In genomic region chr17:25951225-25951802, GRCm38 (mm10) we compare ENCODE assay signal across 8 mouse cellular contexts. TPM values are rescaled to one million over a fixed set of nuclear protein-coding genes. Genes with fewer than 3 reads are reported as not detected.
DNase-seq lines count a peak whose midpoint lies in the region; ATAC-seq and TF ChIP-seq lines count a peak whose summit lies in the region.

No protein-coding gene starts in this region.

- H3K4me2 ChIP-seq in hindbrain, embryonic 13.5 days = peak overlapping the region; percentile 56
- H3K4me2 ChIP-seq in midbrain, embryonic 13.5 days (replicated peaks) = peak overlapping the region; percentile 46

- WGBS in liver, adult 2 months = 2% methylated on average over 33 of the region's 33 CpGs
- WGBS in hindbrain, embryonic 13.5 days = under 1% methylated on average over 33 of the region's 33 CpGs
- 1% methylated on average over 33 of the region's 33 CpGs for WGBS in midbrain, embryonic 13.5 days

- H3K79me2 ChIP-seq in liver, adult 2 months (ENCODE audit: control insufficient read depth, insufficient read depth, low read length) = no peaks in the 10 kb centered on the region

- H3K27ac ChIP-seq in liver, adult 2 months (replicated peaks; ENCODE audit: insufficient read depth, low read depth, low read length) = no peak overlapping the region
- no peak overlapping the region for H3K27ac ChIP-seq in hindbrain, embryonic 13.5 days
- H3K27ac ChIP-seq in midbrain, embryonic 13.5 days = no peak overlapping the region

- no peaks in the 10 kb centered on the region for H3K9me3 ChIP-seq in hindbrain, embryonic 13.5 days
- no peaks in the 10 kb centered on the region for H3K9me3 ChIP-seq in midbrain, embryonic 13.5 days

- peaks cover 5% of the 10 kb centered on the region; the same call in 1 of the 2 replicates for H3K27me3 ChIP-seq in liver, adult 2 months (ENCODE audit: control insufficient read depth, insufficient read depth, low read length)
- peaks cover 52% of the 10 kb centered on the region for H3K27me3 ChIP-seq in hindbrain, embryonic 13.5 days
- peaks cover 47% of the 10 kb centered on the region for H3K27me3 ChIP-seq in midbrain, embryonic 13.5 days

- no peak for ATAC-seq in hindbrain, embryonic 13.5 days (ENCODE audit: low FRiP score)
- no peak for ATAC-seq in midbrain, embryonic 13.5 days
- ATAC-seq in erythroid progenitor cell, adult 5-6 weeks (replicated peaks; ENCODE audit: low FRiP score, poor library complexity, severe bottlenecking) = no peak

- no peaks in the 10 kb centered on the region for H3K4me1 ChIP-seq in liver, adult 2 months (ENCODE audit: control insufficient read depth, insufficient read depth, low read length)
- peaks cover 21% of the 10 kb centered on the region for H3K4me1 ChIP-seq in hindbrain, embryonic 13.5 days (replicated peaks)
- H3K4me1 ChIP-seq in midbrain, embryonic 13.5 days (replicated peaks) = peaks cover 13% of the 10 kb centered on the region

- no peak for DNase-seq in liver, adult 2 months (ENCODE audit: extremely low read depth, low read depth, low spot score)
- DNase-seq in liver = no peak
- DNase-seq in embryo, embryonic 11 days = peak; percentile 43
- no peak for DNase-seq in right cerebral cortex, postnatal 4 days
- DNase-seq in gastrocnemius, postnatal 10 days = no peak

- H3K36me3 ChIP-seq in liver, adult 2 months (ENCODE audit: control insufficient read depth, insufficient read depth, low read length) = no peaks in the 10 kb centered on the region
- H3K36me3 ChIP-seq in hindbrain, embryonic 13.5 days = no peaks in the 10 kb centered on the region
- H3K36me3 ChIP-seq in midbrain, embryonic 13.5 days = no peaks in the 10 kb centered on the region

- H3K9ac ChIP-seq in liver, adult 2 months (ENCODE audit: low read depth, low read length) = no peak overlapping the region
- H3K9ac ChIP-seq in hindbrain, embryonic 13.5 days = 0 out of 2 replicates have a peak overlapping the region, but pooled peaks have one; percentile 53
- no peak overlapping the region for H3K9ac ChIP-seq in midbrain, embryonic 13.5 days (replicated peaks)

- H3K4me3 ChIP-seq in liver, adult 2 months (ENCODE audit: insufficient read depth, low read depth, low read length) = peak overlapping the region; percentile 0; the same call in 1 of the 2 replicates
- H3K4me3 ChIP-seq in hindbrain, embryonic 13.5 days = peak overlapping the region; percentile 36
- H3K4me3 ChIP-seq in midbrain, embryonic 13.5 days (replicated peaks) = peak overlapping the region; percentile 25

- TF ChIP-seq CTCF in liver, adult 2 months (IDR thresholded peaks at IDR 0.05; ENCODE audit: low read depth, low read length) = no peak

- no peak for TF ChIP-seq POLR2A in liver, adult 2 months (IDR thresholded peaks at IDR 0.05; ENCODE audit: extremely low read depth, insufficient read depth, low read length)

RNA-seq across cellular contexts. Expression of gene A930017K11Rik, which starts 1.1 kb away (rescaled TPM):
- not detected in 2 replicates for total RNA-seq in liver, adult 2 months (2014; rRNA removed)
- polyA plus RNA-seq in liver, adult 2 months (2012; rRNA removed) = not detected in 2 replicates
- 0.56 and 0.77 TPM in 2 replicates for polyA plus RNA-seq in hindbrain, embryonic 13.5 days (2015; fragmentation: Nextera tagmentation; extraction: Ambion mirVana)
- 0.48 and 0.62 TPM in 2 replicates for polyA plus RNA-seq in midbrain, embryonic 13.5 days (2015; fragmentation: Nextera tagmentation; extraction: Ambion mirVana)
- not detected in 2 replicates for total RNA-seq in erythroid progenitor cell, adult 5-6 weeks (2015; ENCODE audit: low replicate concordance)
- not detected in 2 replicates for total RNA-seq in erythroid progenitor cell, adult 5-6 weeks (2017; ENCODE audit: low replicate concordance)
- not detected for total RNA-seq in gastrocnemius, postnatal 10 days (2021)

RNA-seq across cellular contexts. Expression of gene Nhlrc4, which starts 6.6 kb away (rescaled TPM):
- total RNA-seq in liver, adult 2 months (2014; rRNA removed) = 1.2 TPM in 1 of 2 replicates, not detected in the other
- polyA plus RNA-seq in liver, adult 2 months (2012; rRNA removed) = 0.04 TPM in 1 of 2 replicates, not detected in the other
- 0.09 TPM in 1 of 2 replicates, not detected in the other for polyA plus RNA-seq in hindbrain, embryonic 13.5 days (2015; fragmentation: Nextera tagmentation; extraction: Ambion mirVana)
- polyA plus RNA-seq in midbrain, embryonic 13.5 days (2015; fragmentation: Nextera tagmentation; extraction: Ambion mirVana) = 0.12 TPM in 1 of 2 replicates, not detected in the other
- 13.7 and 13.8 TPM in 2 replicates for total RNA-seq in erythroid progenitor cell, adult 5-6 weeks (2015; ENCODE audit: low replicate concordance)
- 13.7 and 18.9 TPM in 2 replicates for total RNA-seq in erythroid progenitor cell, adult 5-6 weeks (2017; ENCODE audit: low replicate concordance)
- not detected for total RNA-seq in gastrocnemius, postnatal 10 days (2021)

RNA-seq across cellular contexts. Expression of gene Pigq, which starts 6.6 kb away (rescaled TPM):
- 11.5 and 16.0 TPM in 2 replicates for total RNA-seq in liver, adult 2 months (2014; rRNA removed)
- polyA plus RNA-seq in liver, adult 2 months (2012; rRNA removed) = 51.6 and 52.5 TPM in 2 replicates
- polyA plus RNA-seq in hindbrain, embryonic 13.5 days (2015; fragmentation: Nextera tagmentation; extraction: Ambion mirVana) = 57.1 and 58.9 TPM in 2 replicates
- 56.9 and 58.0 TPM in 2 replicates for polyA plus RNA-seq in midbrain, embryonic 13.5 days (2015; fragmentation: Nextera tagmentation; extraction: Ambion mirVana)
- total RNA-seq in erythroid progenitor cell, adult 5-6 weeks (2015; ENCODE audit: low replicate concordance) = 1,618 and 1,746 TPM in 2 replicates
- total RNA-seq in erythroid progenitor cell, adult 5-6 weeks (2017; ENCODE audit: low replicate concordance) = 1,554 and 1,638 TPM in 2 replicates
- 10 to 100 TPM; 38.4 to 39.1 TPM for total RNA-seq in gastrocnemius, postnatal 10 days (2021)

RNA-seq across cellular contexts. Expression of gene Rab40c, which starts 31.8 kb away (rescaled TPM):
- total RNA-seq in liver, adult 2 months (2014; rRNA removed) = 6.1 and 7.2 TPM in 2 replicates
- 22.8 and 24.1 TPM in 2 replicates for polyA plus RNA-seq in liver, adult 2 months (2012; rRNA removed)
- polyA plus RNA-seq in hindbrain, embryonic 13.5 days (2015; fragmentation: Nextera tagmentation; extraction: Ambion mirVana) = 45.5 and 48.7 TPM in 2 replicates
- 44.3 and 47.1 TPM in 2 replicates for polyA plus RNA-seq in midbrain, embryonic 13.5 days (2015; fragmentation: Nextera tagmentation; extraction: Ambion mirVana)
- 2.2 and 2.5 TPM in 2 replicates for total RNA-seq in erythroid progenitor cell, adult 5-6 weeks (2015; ENCODE audit: low replicate concordance)
- 0.98 and 3.2 TPM in 2 replicates for total RNA-seq in erythroid progenitor cell, adult 5-6 weeks (2017; ENCODE audit: low replicate concordance)
- 10 to 100 TPM in 1 of 2 experiments, 1 to 10 TPM in 1; 9.3 to 12.6 TPM for total RNA-seq in gastrocnemius, postnatal 10 days (2021)

RNA-seq across cellular contexts. Expression of gene Capn15, which starts 34.3 kb away (rescaled TPM):
- 1.8 and 3.0 TPM in 2 replicates for total RNA-seq in liver, adult 2 months (2014; rRNA removed)
- polyA plus RNA-seq in liver, adult 2 months (2012; rRNA removed) = 16.8 and 23.3 TPM in 2 replicates
- 20.4 and 21.6 TPM in 2 replicates for polyA plus RNA-seq in hindbrain, embryonic 13.5 days (2015; fragmentation: Nextera tagmentation; extraction: Ambion mirVana)
- polyA plus RNA-seq in midbrain, embryonic 13.5 days (2015; fragmentation: Nextera tagmentation; extraction: Ambion mirVana) = 19.1 and 21.1 TPM in 2 replicates
- total RNA-seq in erythroid progenitor cell, adult 5-6 weeks (2015; ENCODE audit: low replicate concordance) = 9.6 and 9.7 TPM in 2 replicates
- total RNA-seq in erythroid progenitor cell, adult 5-6 weeks (2017; ENCODE audit: low replicate concordance) = 5.7 and 9.1 TPM in 2 replicates
- 1 to 10 TPM; 6.7 to 8.6 TPM for total RNA-seq in gastrocnemius, postnatal 10 days (2021)

Comparison
In these comparisons a context has a peak if more than half of its experiments do, and no peak if none do; other contexts are left out.
1. RNA of gene Pigq, which starts 6.6 kb away (total RNA-seq): 1,554 to 1,746 TPM in erythroid progenitor cell, adult 5-6 weeks; 38.4 to 39.1 TPM in gastrocnemius, postnatal 10 days and 11.5 to 16.0 TPM in liver, adult 2 months; every median in the first group is over 10 times any median in the second.
2. Peak in every context shown above with its lines, with median percentiles within 50 percentile points of each other: H3K4me3 ChIP-seq.